Mouse (Mus musculus) heart, adult 2 months (tissue): ENCODE measurements around the gene Vps13c.

Experiments used
- CTCF ChIP-seq: fragments of 200-600 bp; IDR thresholded peaks from 2 replicates; pipeline ENCODE4 v1.8.1; 2022; ENCODE audit warnings: antibody characterized with exemption, mild to moderate bottlenecking, moderate library complexity
- EP300 ChIP-seq: fragments of 200-500 bp; IDR thresholded peaks from 2 replicates; pipeline ENCODE4 v1.6.1; 2011; ENCODE audit warnings: low read depth, low read length, control low read depth; ENCODE audit not compliant: insufficient read depth
- POLR2A ChIP-seq: fragments of 200-500 bp; IDR thresholded peaks from 2 replicates; pipeline ENCODE4 v1.6.1; 2011; ENCODE audit warnings: mild to moderate bottlenecking, low read depth, low read length, control low read depth; ENCODE audit not compliant: insufficient read depth

DNA sequence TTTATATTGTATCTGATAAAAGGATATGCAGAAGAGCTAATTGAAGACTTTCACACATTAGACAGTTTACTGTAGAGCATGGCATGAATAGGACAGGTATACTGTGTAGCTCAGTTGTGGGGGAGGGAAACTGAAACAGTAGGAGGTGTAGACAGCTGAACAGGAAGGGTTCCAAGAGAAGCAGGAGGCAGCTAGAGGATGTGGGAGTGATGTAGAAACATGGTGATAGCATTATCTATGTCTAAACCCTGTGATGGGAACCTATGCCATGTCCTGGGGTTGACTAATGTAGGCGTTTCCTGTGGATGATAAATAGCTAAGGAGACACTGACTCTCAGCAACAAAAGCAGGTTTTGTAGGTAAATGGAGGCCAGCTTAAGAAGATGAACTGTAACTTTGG is 53.3 kb downstream of the Vps13c start:
- no peak for TF ChIP-seq POLR2A
- TF ChIP-seq EP300 = no peak
- TF ChIP-seq CTCF = no peak
